Mouse (Mus musculus) thymus, adult 2 months (tissue): Measurements from ENCODE around the gene Fgfr2. TPM values are rescaled to one million over a fixed set of nuclear protein-coding genes. Genes with fewer than 3 reads are reported as not detected.

Source experiments
- DNase-seq: peaks from one replicate; pipeline ENCODE4 v3.0.0; 2021
- H3K27ac ChIP-seq: fragments of 200-500 bp; 2 replicates; pipeline ENCODE4 v1.5.1; 2012; ENCODE audit warnings: low read length, control low read depth; ENCODE audit not compliant: control insufficient read depth, insufficient read depth
- H3K27me3 ChIP-seq: fragments of 200-500 bp; 2 replicates; pipeline ENCODE4 v1.6.1; 2012; ENCODE audit warnings: mild to moderate bottlenecking, low read length, moderate library complexity, mixed read lengths; ENCODE audit not compliant: control insufficient read depth, insufficient read depth
- H3K36me3 ChIP-seq: fragments of 200-500 bp; 2 replicates; pipeline ENCODE4 v1.6.1; 2012; ENCODE audit warnings: mild to moderate bottlenecking, low read length, moderate library complexity; ENCODE audit not compliant: control insufficient read depth, insufficient read depth
- H3K4me1 ChIP-seq: fragments of 200-500 bp; replicated peaks from 2 replicates; pipeline ENCODE4 v1.6.1; 2012; ENCODE audit warnings: low read length; ENCODE audit not compliant: control insufficient read depth, insufficient read depth
- H3K4me3 ChIP-seq: fragments of 200-500 bp; 2 replicates; pipeline ENCODE4 v1.5.1; 2012; ENCODE audit warnings: mild to moderate bottlenecking, low read length, control low read depth, moderate library complexity; ENCODE audit not compliant: control insufficient read depth, insufficient read depth
- CTCF ChIP-seq: fragments of 200-500 bp; IDR thresholded peaks from 2 replicates; pipeline ENCODE4 v1.5.1; 2012; ENCODE audit warnings: mild to moderate bottlenecking, control low read depth, low read length, moderate library complexity, borderline replicate concordance; ENCODE audit not compliant: control insufficient read depth, poor library complexity, insufficient read depth; ENCODE audit errors: extremely low read depth
- POLR2A ChIP-seq: fragments of 200-500 bp; IDR thresholded peaks from 2 replicates; pipeline ENCODE4 v1.6.1; 2012; ENCODE audit warnings: mild to moderate bottlenecking, low read length, control low read depth, moderate library complexity; ENCODE audit not compliant: control insufficient read depth, poor library complexity, insufficient read depth; ENCODE audit errors: extremely low read depth
- WGBS: fragments of 180-500 bp; shearing (Covaris S2); methylation state at CpG from one replicate; pipeline ENCODE4 v1.1.7; 2018; 5-methylcytosine and 5-hydroxymethylcytosine counted together
- polyA plus RNA-seq: library from polyadenylated mRNA; depleted of rRNA; stranded (reverse); fragments of >200 nt; gene quantifications from 2 replicates; pipeline ENCODE4 v1.2.3, GENCODE M21; 2012

Gene Fgfr2
- polyA plus RNA-seq, 1 experiment, result 12.1 TPM

- 22% methylated on average over 10 of the region's 10 CpGs for WGBS
- Histone ChIP-seq H3K27ac (no peak overlapping the region), H3K4me3 (no peak overlapping the region), H3K27me3 (no peaks in the 10 kb centered on the region), H3K4me1 (peaks cover 10% of the 10 kb centered on the region), H3K36me3 (no peaks in the 10 kb centered on the region)
- DNase-seq, result no peak
- no peak for TF ChIP-seq CTCF
Measured at GRCm38 (mm10) chr7:130828475-130828874, 2294.7 kb downstream of the Fgfr2 start.

DNA sequence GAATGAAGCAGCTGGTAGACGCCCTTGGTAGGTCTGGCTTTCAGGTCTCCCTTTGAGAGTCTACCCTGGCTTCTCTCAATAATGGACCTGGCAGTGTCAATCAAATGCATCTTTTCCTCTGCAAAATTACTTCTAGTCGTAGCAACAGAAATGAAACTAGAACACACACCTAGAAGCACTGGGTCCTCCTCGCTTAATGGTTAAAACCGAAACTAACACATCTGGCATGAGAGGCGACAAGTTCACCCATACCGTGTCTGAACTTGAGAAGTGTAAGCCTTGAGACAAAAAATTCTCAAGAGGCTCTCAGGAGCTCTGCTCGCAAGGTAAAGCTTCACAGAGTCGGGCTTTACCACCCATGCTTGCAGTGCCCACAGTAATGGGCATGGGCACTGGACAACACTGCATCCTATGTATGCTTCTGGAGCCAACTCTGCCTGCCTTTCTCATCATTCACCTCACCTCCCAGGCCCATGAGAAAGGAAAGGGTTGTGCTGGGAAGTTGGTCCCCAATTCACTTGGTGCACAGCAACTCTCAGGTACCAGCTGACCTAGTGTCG is 2295.2 kb downstream of the Fgfr2 start:
- WGBS, result 31% methylated on average over 9 of the region's 9 CpGs
- TF ChIP-seq POLR2A (no peak), CTCF (no peak)
- Histone ChIP-seq H3K27me3 (no peaks in the 10 kb centered on the region), H3K4me1 (peaks cover 10% of the 10 kb centered on the region), H3K36me3 (no peaks in the 10 kb centered on the region), H3K27ac (no peak overlapping the region), H3K4me3 (no peak overlapping the region)
- DNase-seq, result no peak

DNA sequence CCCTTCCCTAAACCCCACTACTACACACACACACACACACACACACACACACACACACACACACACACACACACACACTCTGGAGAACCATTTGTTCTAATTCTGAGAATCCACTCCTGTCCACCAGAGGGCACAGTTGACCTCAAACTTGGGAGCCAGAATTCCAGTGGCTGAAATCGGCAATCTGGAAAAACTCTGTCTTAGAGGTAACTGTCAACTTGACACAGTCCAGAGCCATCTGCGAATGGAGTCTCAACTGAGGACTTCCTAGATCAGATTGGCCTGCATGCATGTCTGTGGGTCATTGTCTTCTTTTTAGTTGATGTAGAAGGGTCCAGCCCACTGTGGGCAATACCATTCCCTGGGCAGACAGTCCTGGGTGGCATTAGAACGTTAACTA is 2295.7 kb downstream of the Fgfr2 start:
- no peak overlapping the region for H3K4me3 ChIP-seq
- WGBS, result 64% methylated on average over 3 of the region's 3 CpGs
- H3K36me3 ChIP-seq, result no peaks in the 10 kb centered on the region
- peak; percentile 16 for DNase-seq
- no peaks in the 10 kb centered on the region for H3K27me3 ChIP-seq
- no peak for TF ChIP-seq POLR2A
- TF ChIP-seq CTCF, result no peak
- peaks cover 10% of the 10 kb centered on the region for H3K4me1 ChIP-seq
- no peak overlapping the region for H3K27ac ChIP-seq

DNA sequence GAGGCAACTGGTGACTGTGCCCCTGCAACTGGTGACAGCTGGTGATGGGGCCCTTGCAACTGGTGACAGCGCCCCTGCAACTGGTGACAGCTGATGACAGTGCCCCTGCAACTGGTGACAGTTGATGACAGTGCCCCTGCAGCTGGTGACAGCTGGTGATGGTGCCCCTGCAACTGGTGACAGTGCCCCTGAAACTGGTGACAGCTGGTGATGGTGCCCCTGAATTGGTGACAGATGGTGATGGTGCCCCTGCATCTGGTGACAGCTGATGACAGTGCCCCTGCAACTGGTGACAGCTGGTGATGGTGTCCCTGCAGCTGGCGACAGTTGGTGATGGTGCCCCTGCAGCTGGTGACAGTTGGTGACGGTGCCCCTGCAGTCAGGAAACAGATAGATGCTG is 2296.8 kb downstream of the Fgfr2 start:
- Histone ChIP-seq H3K4me3 (no peak overlapping the region), H3K27ac (no peak overlapping the region), H3K4me1 (peaks cover 10% of the 10 kb centered on the region), H3K36me3 (no peaks in the 10 kb centered on the region), H3K27me3 (no peaks in the 10 kb centered on the region)
- DNase-seq, result no peak
- TF ChIP-seq CTCF, result no peak
- TF ChIP-seq POLR2A, result no peak
- WGBS, result 65% methylated on average over 3 of the region's 3 CpGs

- DNase-seq, result no peak
- no peak overlapping the region for H3K4me3 ChIP-seq
- peaks cover 11% of the 10 kb centered on the region for H3K4me1 ChIP-seq
- no peak overlapping the region for H3K27ac ChIP-seq
- 90% methylated on average over 9 of the region's 9 CpGs for WGBS
- H3K36me3 ChIP-seq, result no peaks in the 10 kb centered on the region
- TF ChIP-seq POLR2A, result no peak
- TF ChIP-seq CTCF, result no peak
- no peaks in the 10 kb centered on the region for H3K27me3 ChIP-seq
Measured at GRCm38 (mm10) chr7:130823992-130824391, 2299.2 kb downstream of the Fgfr2 start.

DNA sequence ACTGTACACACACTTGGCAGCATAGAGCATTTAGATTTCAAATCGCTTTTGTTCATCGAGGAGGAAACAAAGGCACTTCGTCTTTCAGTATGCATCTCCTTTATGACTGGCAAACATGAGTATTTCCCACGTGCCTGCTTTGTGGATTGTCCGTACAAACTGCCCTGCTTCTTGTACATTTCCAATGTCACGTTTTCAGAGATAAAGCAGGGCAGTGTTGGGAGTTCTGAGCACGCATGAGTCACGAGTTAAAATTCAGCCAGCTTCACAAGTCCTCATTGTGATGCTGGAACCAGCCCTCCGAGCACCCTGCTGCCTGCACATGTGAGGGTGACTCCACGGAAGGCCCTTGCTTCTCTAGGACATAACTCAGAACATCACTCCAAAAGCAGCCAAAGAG is 2303.5 kb downstream of the Fgfr2 start:
- no peaks in the 10 kb centered on the region for H3K27me3 ChIP-seq
- no peak overlapping the region for H3K27ac ChIP-seq
- WGBS, result 93% methylated on average over 10 of the region's 10 CpGs
- DNase-seq, result no peak
- TF ChIP-seq CTCF, result no peak
- TF ChIP-seq POLR2A, result no peak
- H3K4me1 ChIP-seq, result peaks cover 11% of the 10 kb centered on the region
- H3K4me3 ChIP-seq, result no peak overlapping the region
- no peaks in the 10 kb centered on the region for H3K36me3 ChIP-seq

DNA sequence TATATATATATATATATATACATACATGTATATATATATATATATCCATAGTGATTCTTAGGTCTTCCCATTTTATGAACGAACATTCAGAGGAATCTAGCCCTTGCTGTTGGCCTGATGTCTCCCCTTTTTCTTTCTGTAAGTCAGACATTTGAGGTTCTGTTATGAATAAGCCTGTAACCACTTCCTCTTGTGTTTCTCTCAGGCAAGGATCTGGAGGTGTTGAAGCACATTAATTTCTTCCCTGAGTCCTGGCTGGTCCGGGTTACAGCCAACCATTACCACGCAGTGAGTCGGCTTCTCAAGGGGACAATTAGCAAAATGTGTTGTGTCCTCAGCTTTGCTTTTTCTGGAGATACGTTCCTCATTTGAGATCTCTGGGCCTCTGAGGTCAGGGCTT is 2304.3 kb downstream of the Fgfr2 start:
- Histone ChIP-seq H3K27ac (no peak overlapping the region), H3K27me3 (no peaks in the 10 kb centered on the region), H3K4me1 (peaks cover 11% of the 10 kb centered on the region), H3K36me3 (no peaks in the 10 kb centered on the region), H3K4me3 (no peak overlapping the region)
- no peak for DNase-seq
- TF ChIP-seq POLR2A (no peak), CTCF (no peak)
- 9% methylated on average over 5 of the region's 5 CpGs for WGBS
